16 mouse cellular contexts compared by ENCODE assay signal in genomic region chr12:51693419-51693818, GRCm38 (mm10). TPM values are rescaled to one million over a fixed set of nuclear protein-coding genes. Genes with fewer than 3 reads are reported as not detected.
DNase-seq lines count a peak whose midpoint lies in the region; ATAC-seq and TF ChIP-seq lines count a peak whose summit lies in the region.
"Had no signal": no experiment of that assay in that cellular context is flagged by ENCODE, and none has a peak within 500 bp of the region (broad histone marks: within the 10 kb centered on the region; RNA-seq: fewer than 3 reads in every experiment).

No protein-coding gene starts in this region.

- H3K4me2 ChIP-seq in kidney, embryonic 15.5 days: no peak overlapping the region

- H3K4me1 ChIP-seq in kidney, embryonic 15.5 days: peaks cover 15% of the 10 kb centered on the region
- peaks cover 8% of the 10 kb centered on the region for H3K4me1 ChIP-seq in testis, adult 2 months (ENCODE audit: control insufficient read depth, insufficient read depth, low read length)

- 81% methylated on average over 3 of the region's 3 CpGs for WGBS in kidney, embryonic 15.5 days

- H3K9ac ChIP-seq in kidney, embryonic 15.5 days: no peak overlapping the region
- H3K9ac ChIP-seq: hindbrain, embryonic 14.5 days had no signal

- peak; percentile 65 for DNase-seq in heart, adult 11 months
- no peak for DNase-seq in heart, postnatal 14 days
- no peak for DNase-seq in kidney, adult 9 months
- no peak for DNase-seq in testis, postnatal 14 days (ENCODE audit: low spot score)
- no peak for DNase-seq in spleen, postnatal 10 days (ENCODE audit: low spot score in 2 of 2)
- DNase-seq: adrenal gland, postnatal 10 days; cerebellum, adult 18-20 months; gastrocnemius, postnatal 25 days; layer of hippocampus, postnatal 36 days; lung, adult 18-20 months; right cerebral cortex, postnatal 4 days; thymus, postnatal 25 days had no signal

- no peaks in the 10 kb centered on the region for H3K27me3 ChIP-seq in kidney, embryonic 15.5 days
- H3K27me3 ChIP-seq in testis, adult 2 months (ENCODE audit: control insufficient read depth, insufficient read depth, low read length): no peaks in the 10 kb centered on the region

- H3K36me3 ChIP-seq in kidney, embryonic 15.5 days: no peaks in the 10 kb centered on the region
- no peaks in the 10 kb centered on the region for H3K36me3 ChIP-seq in testis, adult 2 months (ENCODE audit: control insufficient read depth, insufficient read depth, low read length)

- no peak overlapping the region for H3K4me3 ChIP-seq in kidney, embryonic 15.5 days (replicated peaks)
- H3K4me3 ChIP-seq in testis, adult 2 months (ENCODE audit: control insufficient read depth, low read depth, low read length): no peak overlapping the region

- no peak for TF ChIP-seq CTCF in testis, adult 2 months (IDR thresholded peaks at IDR 0.05; ENCODE audit: control insufficient read depth, insufficient read depth, insufficient replicate concordance, low read depth, low read length)

- no peak for TF ChIP-seq POLR2A in testis, adult 2 months (IDR thresholded peaks at IDR 0.05; ENCODE audit: control insufficient read depth, low read depth, low read length)

- peak overlapping the region; percentile 71; the same call in 1 of the 2 replicates for H3K27ac ChIP-seq in kidney, embryonic 15.5 days
- 0 out of 2 replicates have a peak overlapping the region, but pooled peaks have one; percentile 29 for H3K27ac ChIP-seq in testis, adult 2 months (ENCODE audit: control insufficient read depth, insufficient read depth, low read depth, low read length)
- H3K27ac ChIP-seq: hindbrain, embryonic 14.5 days had no signal

- intact Hi-C loops in heart, postnatal 14 days (cut with DNase I): loop anchor here (5.0 kb wide), 1 partner anchor 34 kb away; no protein-coding TSS in a partner anchor

- ATAC-seq in kidney, embryonic 15.5 days (replicated peaks; ENCODE audit: low FRiP score): no peak
- ATAC-seq in frontal cortex, adult (ENCODE audit: low TSS enrichment): no peak

- no peaks in the 10 kb centered on the region for H3K9me3 ChIP-seq in kidney, embryonic 15.5 days (replicated peaks)

RNA-seq across cellular contexts. Expression of gene Strn3, which starts 1.7 kb away (rescaled TPM):
- total RNA-seq in heart, postnatal 14 days (2021): 10 to 100 TPM; 87.4 to 93.9 TPM
- 45.5 and 45.7 TPM in 2 replicates for polyA plus RNA-seq in kidney, embryonic 15.5 days (2015; fragmentation: Nextera tagmentation; extraction: Ambion mirVana)
- 8.3 and 10.2 TPM in 2 replicates for polyA plus RNA-seq in testis, adult 2 months (2012; rRNA removed)

RNA-seq across cellular contexts. Expression of gene Ap4s1, which starts 2.6 kb away (rescaled TPM):
- total RNA-seq in heart, postnatal 14 days (2021): 10 to 100 TPM; 43.4 to 43.8 TPM
- polyA plus RNA-seq in kidney, embryonic 15.5 days (2015; fragmentation: Nextera tagmentation; extraction: Ambion mirVana): 31.7 and 32.2 TPM in 2 replicates
- polyA plus RNA-seq in testis, adult 2 months (2012; rRNA removed): 6.0 and 8.3 TPM in 2 replicates
